Mouse (Mus musculus) large intestine, adult 2 months (tissue): Measurements from ENCODE around the gene Bmp7. TPM values are rescaled to one million over a fixed set of nuclear protein-coding genes. Genes with fewer than 3 reads are reported as not detected.

ENCODE experiments used
- DNase-seq: peaks from one replicate; pipeline ENCODE4 v3.0.0-alpha.2; 2012; ENCODE audit warnings: low read depth, low spot score
- WGBS: fragments of 180-500 bp; shearing (Covaris S2); methylation state at CpG from one replicate; pipeline ENCODE4 v1.1.7; 2018; 5-methylcytosine and 5-hydroxymethylcytosine counted together
- polyA plus RNA-seq: library from polyadenylated mRNA; depleted of rRNA; stranded (reverse); fragments of >200 nt; gene quantifications from 2 replicates; pipeline ENCODE4 v1.2.3, GENCODE M21; 2012; rRNA removed

Bmp7 gene
- polyA plus RNA-seq, 1 experiment, result 10.8 TPM

DNA sequence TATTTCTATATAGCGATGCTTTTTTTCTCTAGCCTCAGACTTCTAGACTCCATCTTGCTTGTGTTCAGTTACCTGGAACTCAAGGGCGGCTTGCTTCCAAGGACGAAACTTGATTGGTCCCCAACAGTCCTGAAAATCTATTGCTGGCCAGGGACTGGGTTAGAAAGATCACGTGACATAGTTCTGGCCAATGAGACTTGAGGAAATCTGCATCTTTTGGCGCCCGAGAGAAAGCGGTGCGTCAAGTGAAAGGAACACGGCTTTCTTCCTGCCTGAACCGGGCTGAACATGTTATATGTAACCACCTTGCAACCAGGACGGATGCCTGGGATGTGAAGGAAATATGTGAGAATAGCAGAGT lies 114.4 kb downstream of the Bmp7 start:
- 82% methylated on average over 11 of the region's 11 CpGs for WGBS
- DNase-seq, result no peak

GRCm38 (mm10) chr2:172824906-172825784 lies 115.0 kb downstream of the Bmp7 start:
- no peak for DNase-seq
- 17% methylated on average over 43 of the region's 43 CpGs for WGBS

GRCm38 (mm10) chr2:172818631-172819230 lies 121.4 kb downstream of the Bmp7 start:
- DNase-seq, result no peak
- 72% methylated on average over 10 of the region's 10 CpGs for WGBS

Other genes starting within 250 kb of the Bmp7 start
- gene Spo11, start 37.4 kb upstream of the Bmp7 start, polyA plus RNA-seq, result 0.63 and 1.3 TPM in 2 replicates
- gene Rae1, start 59.8 kb upstream of the Bmp7 start, polyA plus RNA-seq, result 51.8 and 54.5 TPM in 2 replicates
- gene Rbm38, start 80.2 kb upstream of the Bmp7 start, polyA plus RNA-seq, result 70.9 and 83.8 TPM in 2 replicates
- gene Ctcfl, start 179.2 kb upstream of the Bmp7 start, polyA plus RNA-seq, result not detected in 2 replicates
- 6.6 and 48.2 TPM in 2 replicates for gene Pck1, start 212.7 kb upstream of the Bmp7 start, polyA plus RNA-seq